Mouse (Mus musculus): ENCODE measurements around the gene Gm8011.
"Not testable (repeated sequence)": the region's sequence is repeated elsewhere in the genome, so short reads cannot be mapped to it uniquely, and the experiment has no call there.

The Gm8011 gene

DNA sequence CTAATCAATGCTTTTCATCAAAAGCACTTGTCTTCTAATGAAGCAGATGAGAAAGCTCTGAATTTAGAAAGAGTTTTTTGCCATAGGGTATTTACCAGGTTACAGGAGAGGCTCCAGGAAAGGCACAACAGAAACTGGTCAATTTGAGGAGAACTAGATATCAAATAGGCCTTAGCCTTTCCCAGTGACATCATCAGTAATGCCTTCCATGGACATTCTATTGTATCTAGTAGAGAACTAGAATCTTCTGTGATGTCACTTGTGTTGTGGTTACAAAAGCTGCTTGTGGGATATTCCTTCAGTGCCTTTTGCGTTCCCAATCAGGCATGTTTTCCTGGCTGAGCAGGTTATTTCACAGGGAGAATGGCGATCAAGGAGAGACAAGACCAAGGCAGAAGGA lies at the start of gene Gm8011:
Gene Gm8011, plus strand, starts transcription at position 301 of the 400 bp plus-strand sequence.
- in situ Hi-C loops (cut with MboI, MseI): loop anchor here (5.0 kb wide), 1 partner anchor 794 kb away; the partner anchor contains the start of gene Gm8126

DNA sequence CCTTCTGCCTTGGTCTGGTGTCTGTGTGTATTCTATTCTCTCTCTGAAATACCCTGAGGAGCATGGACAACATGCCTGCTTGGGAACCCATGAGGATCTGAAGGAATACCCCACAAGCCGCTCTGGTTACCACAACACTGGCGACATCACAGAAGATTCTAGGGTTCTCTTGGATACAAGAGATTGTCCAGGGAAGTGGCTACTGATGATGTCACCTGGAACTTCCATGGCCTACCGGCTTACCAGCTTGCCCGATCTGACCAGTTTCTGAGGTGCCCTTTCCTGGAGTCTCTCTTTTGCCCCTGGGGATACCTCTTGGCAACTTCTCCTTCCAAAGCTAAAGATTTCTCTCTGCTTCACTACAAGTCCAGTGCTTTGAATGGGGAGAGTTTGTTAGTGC lies 24.1 kb upstream of the Gm8011 start, which contains the start of gene Gm8005:
Gene Gm8005, minus strand, starts transcription at position 101 of the 400 bp plus-strand sequence.
- in situ Hi-C loops (cut with MboI, MseI): loop anchor here (5.0 kb wide), 1 partner anchor 737 kb away; the partner anchor contains the start of gene Gm8068

DNA sequence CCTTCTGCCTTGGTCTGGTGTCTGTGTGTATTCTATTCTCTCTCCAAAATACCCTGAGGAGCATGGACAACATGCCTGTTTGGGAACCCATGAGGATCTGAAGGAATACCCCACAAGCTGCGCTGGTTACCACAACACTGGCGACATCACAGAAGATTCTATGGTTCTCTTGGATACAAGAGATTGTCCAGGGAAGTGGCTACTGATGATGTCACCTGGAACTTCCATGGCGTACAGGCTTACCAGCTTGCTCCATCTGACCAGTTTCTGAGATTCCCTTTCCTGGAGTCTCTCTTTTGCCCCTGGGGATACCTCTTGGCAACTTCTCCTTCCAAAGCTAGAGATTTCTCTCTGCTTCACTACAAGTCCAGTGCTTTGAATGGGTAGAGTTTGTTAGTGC lies 38.6 kb downstream of the Gm8011 start, which contains the start of gene Gm8020:
Gene Gm8020, minus strand, starts transcription at position 101 of the 400 bp plus-strand sequence.
- in situ Hi-C loops (cut with MboI, MseI): not testable (repeated sequence)

Data from T-helper 1 cell (primary cell).